Mouse (Mus musculus) midbrain, embryonic 13.5 days (tissue): ENCODE results near the gene Mark3. TPM values are rescaled to one million over a fixed set of nuclear protein-coding genes. Genes with fewer than 3 reads are reported as not detected.

Experiments
- polyA plus RNA-seq: library from polyadenylated mRNA; unstranded; fragments of >200 nt; fragmentation: Nextera tagmentation; extraction: Ambion mirVana; gene quantifications from 2 replicates; pipeline ENCODE4 v1.2.1, GENCODE M21; 2015

The Mark3 gene
- polyA plus RNA-seq, 1 experiment from 2014 or later, result 57.2 TPM

Other genes starting within 250 kb of the Mark3 start
- gene Cdc42bpb, start 196.8 kb upstream of the Mark3 start, polyA plus RNA-seq, result 37.7 and 39.8 TPM in 2 replicates
- 0.32 TPM in 1 of 2 replicates, not detected in the other for gene Lbhd2, start 167.7 kb upstream of the Mark3 start, polyA plus RNA-seq
- 2.0 and 2.4 TPM in 2 replicates for gene Exoc3l4, start 157.5 kb upstream of the Mark3 start, polyA plus RNA-seq
- 0.28 and 1.3 TPM in 2 replicates for gene Tnfaip2, start 132.1 kb upstream of the Mark3 start, polyA plus RNA-seq
- 0.81 and 0.98 TPM in 2 replicates for gene Gm266, start 88.7 kb upstream of the Mark3 start, polyA plus RNA-seq
- gene Eif5, start 36.5 kb upstream of the Mark3 start, polyA plus RNA-seq, result 593 and 657 TPM in 2 replicates
- 1,952 and 2,005 TPM in 2 replicates for gene Ckb, start 97.8 kb downstream of the Mark3 start, polyA plus RNA-seq
- 9.0 and 9.4 TPM in 2 replicates for gene Trmt61a, start 103.6 kb downstream of the Mark3 start, polyA plus RNA-seq
- gene Bag5, start 138.7 kb downstream of the Mark3 start, polyA plus RNA-seq, result 63.9 and 68.2 TPM in 2 replicates
- 59.5 and 59.6 TPM in 2 replicates for gene Apopt1, start 138.7 kb downstream of the Mark3 start, polyA plus RNA-seq
- 545 and 546 TPM in 2 replicates for gene Klc1, start 184.3 kb downstream of the Mark3 start, polyA plus RNA-seq
- gene Xrcc3, start 239.3 kb downstream of the Mark3 start, polyA plus RNA-seq, result 3.9 and 4.4 TPM in 2 replicates
- 34.7 and 36.6 TPM in 2 replicates for gene Zfyve21, start 239.6 kb downstream of the Mark3 start, polyA plus RNA-seq